ENCODE assay signal across 9 mouse cellular contexts in genomic region chr4:138315781-138316180, GRCm38 (mm10). TPM values are rescaled to one million over a fixed set of nuclear protein-coding genes. Genes with fewer than 3 reads are reported as not detected.
DNase-seq lines count a peak whose midpoint lies in the region; ATAC-seq and TF ChIP-seq lines count a peak whose summit lies in the region.
"Had no signal": no experiment of that assay in that cellular context is flagged by ENCODE, and none has a peak within 500 bp of the region (broad histone marks: within the 10 kb centered on the region; RNA-seq: fewer than 3 reads in every experiment).

No protein-coding gene starts in this region.

- peaks cover 17% of the 10 kb centered on the region for H3K36me3 ChIP-seq in liver, embryonic 14.5 days (replicated peaks; ENCODE audit: control insufficient read depth, insufficient read depth, low read depth)
- H3K36me3 ChIP-seq in liver, embryonic 12.5 days, result peaks cover 64% of the 10 kb centered on the region

- TF ChIP-seq EP300 in liver, embryonic 14.5 days (IDR thresholded peaks at IDR 0.05; ENCODE audit: low read depth), result no peak

- H3K27me3 ChIP-seq in liver, embryonic 14.5 days (ENCODE audit: control insufficient read depth, insufficient read depth, low read length), result no peaks in the 10 kb centered on the region
- H3K27me3 ChIP-seq in liver, embryonic 12.5 days (replicated peaks), result no peaks in the 10 kb centered on the region

- WGBS in liver, embryonic 14.5 days (ENCODE audit: insufficient replicate concordance), result 59% methylated on average over 9 of the region's 9 CpGs
- WGBS in liver, embryonic 12.5 days (ENCODE audit: insufficient replicate concordance), result 67% methylated on average over 9 of the region's 9 CpGs

- H3K4me2 ChIP-seq in liver, embryonic 14.5 days (ENCODE audit: low read depth), result no peak overlapping the region
- no peak overlapping the region for H3K4me2 ChIP-seq in liver, embryonic 12.5 days

- peak; percentile 56 for DNase-seq in CD4-positive, CD25-positive, alpha-beta regulatory T cell, adult 2 months (ENCODE audit: low read depth, low spot score)
- no peak for DNase-seq in liver, embryonic 14.5 days (ENCODE audit: low read depth in 3 of 3, low spot score in 3 of 3)
- peak; percentile 70 for DNase-seq in ZHBTc4 (ENCODE audit: low read depth, low spot score)
- peak; percentile 53 for DNase-seq in naive thymus-derived CD4-positive, alpha-beta T cell, adult 2 months (ENCODE audit: low read depth)
- DNase-seq in layer of hippocampus, postnatal 25 days (ENCODE audit: extremely low spot score in 1 of 2, low spot score in 1 of 2), result no peak
- DNase-seq in layer of hippocampus, adult 9-10 months (ENCODE audit: low spot score), result no peak
- DNase-seq: kidney, postnatal 10 days had no signal

- H3K9ac ChIP-seq in liver, embryonic 14.5 days (replicated peaks), result no peak overlapping the region
- no peak overlapping the region for H3K9ac ChIP-seq in liver, embryonic 12.5 days

- H3K4me3 ChIP-seq in liver, embryonic 14.5 days (ENCODE audit: insufficient read depth in 1 of 2, low read depth in 2 of 2, low read length in 2 of 2), result no peak overlapping the region
- H3K4me3 ChIP-seq in liver, embryonic 12.5 days, result no peak overlapping the region

- H3K27ac ChIP-seq in liver, embryonic 14.5 days, result no peak overlapping the region
- H3K27ac ChIP-seq in liver, embryonic 12.5 days, result no peak overlapping the region

- ATAC-seq in CD4-positive, CD25-positive, alpha-beta regulatory T cell, adult 4 months, result no peak
- no peak for ATAC-seq in liver, embryonic 14.5 days (ENCODE audit: insufficient read depth)
- no peak for ATAC-seq in liver, embryonic 12.5 days

- H3K4me1 ChIP-seq in liver, embryonic 14.5 days (replicated peaks; ENCODE audit: control insufficient read depth in 2 of 2, insufficient read depth in 2 of 2, low read length in 1 of 2), result no peaks in the 10 kb centered on the region
- H3K4me1 ChIP-seq in liver, embryonic 12.5 days, result peaks cover 8% of the 10 kb centered on the region; the same call in 1 of the 2 replicates

- no peaks in the 10 kb centered on the region for H3K9me3 ChIP-seq in liver, embryonic 14.5 days (ENCODE audit: control insufficient read depth, low read length)
- H3K9me3 ChIP-seq in liver, embryonic 12.5 days (replicated peaks), result no peaks in the 10 kb centered on the region

- peak; percentile 80 for TF ChIP-seq CTCF in liver, embryonic 14.5 days (IDR thresholded peaks at IDR 0.05; ENCODE audit: low read depth)

RNA-seq across cellular contexts. Expression of gene Pink1, which starts 10.3 kb away (rescaled TPM):
- 10 to 100 TPM; 12.9 to 22.6 TPM for polyA plus RNA-seq in CD4-positive, CD25-positive, alpha-beta regulatory T cell, adult 4 months (2017; shearing (Covaris generic))
- 13.2 and 14.3 TPM in 2 replicates for polyA plus RNA-seq in liver, embryonic 14.5 days (2012; rRNA removed)
- polyA plus RNA-seq in liver, embryonic 14.5 days (2014; fragmentation: Nextera tagmentation; extraction: Ambion mirVana), result 15.7 and 19.2 TPM in 2 replicates
- polyA plus RNA-seq in liver, embryonic 12.5 days (2016; fragmentation: Nextera tagmentation; extraction: Ambion mirVana), result 28.8 and 30.2 TPM in 2 replicates
- total RNA-seq in layer of hippocampus, postnatal 25 days (2021), result 100 to 1,000 TPM; 222 to 256 TPM

RNA-seq across cellular contexts. Expression of gene Ddost, which starts 11.3 kb away (rescaled TPM):
- polyA plus RNA-seq in CD4-positive, CD25-positive, alpha-beta regulatory T cell, adult 4 months (2017; shearing (Covaris generic)), result 100 to 1,000 TPM in 1 of 2 experiments, 10 to 100 TPM in 1; 92.3 to 122 TPM
- polyA plus RNA-seq in liver, embryonic 14.5 days (2012; rRNA removed), result 83.1 and 91.7 TPM in 2 replicates
- polyA plus RNA-seq in liver, embryonic 14.5 days (2014; fragmentation: Nextera tagmentation; extraction: Ambion mirVana), result 135 and 141 TPM in 2 replicates
- 206 and 212 TPM in 2 replicates for polyA plus RNA-seq in liver, embryonic 12.5 days (2016; fragmentation: Nextera tagmentation; extraction: Ambion mirVana)
- 100 to 1,000 TPM in 1 of 2 experiments, 10 to 100 TPM in 1; 92.3 to 104 TPM for total RNA-seq in layer of hippocampus, postnatal 25 days (2021)

RNA-seq across cellular contexts. Expression of gene Cda, which starts 52.0 kb away (rescaled TPM):
- not detected for polyA plus RNA-seq in CD4-positive, CD25-positive, alpha-beta regulatory T cell, adult 4 months (2017; shearing (Covaris generic))
- 2.6 and 2.7 TPM in 2 replicates for polyA plus RNA-seq in liver, embryonic 14.5 days (2012; rRNA removed)
- polyA plus RNA-seq in liver, embryonic 14.5 days (2014; fragmentation: Nextera tagmentation; extraction: Ambion mirVana), result 3.3 and 3.7 TPM in 2 replicates
- polyA plus RNA-seq in liver, embryonic 12.5 days (2016; fragmentation: Nextera tagmentation; extraction: Ambion mirVana), result 5.1 and 5.8 TPM in 2 replicates
- total RNA-seq in layer of hippocampus, postnatal 25 days (2021), result 1 to 10 TPM; 1.9 to 3.1 TPM

Comparison
In these comparisons a context has a peak if more than half of its experiments do, and no peak if none do; other contexts are left out.
1. DNase-seq: peak in CD4-positive, CD25-positive, alpha-beta regulatory T cell, adult 2 months (single experiment), ZHBTc4 (single experiment) and naive thymus-derived CD4-positive, alpha-beta T cell, adult 2 months (single experiment); none in liver, embryonic 14.5 days (0 of 3), layer of hippocampus, postnatal 25 days (0 of 2) and layer of hippocampus, adult 9-10 months (single experiment).